Mouse (Mus musculus) thymus, postnatal 0 days (tissue): Measurements from ENCODE around the gene Tmem222. TPM values are rescaled to one million over a fixed set of nuclear protein-coding genes. Genes with fewer than 3 reads are reported as not detected.

Source experiments
- DNase-seq: peaks from one replicate; pipeline ENCODE4 v3.0.0-alpha.2; 2015; ENCODE audit warnings: low spot score
- polyA plus RNA-seq: library from polyadenylated mRNA; unstranded; fragments of >200 nt; fragmentation: Nextera tagmentation; extraction: Ambion mirVana; gene quantifications from 2 replicates; pipeline ENCODE4 v1.2.1, GENCODE M21; 2015

Tmem222 gene
- polyA plus RNA-seq, 1 experiment from 2014 or later: 94.0 TPM

GRCm38 (mm10) chr4:133253412-133253811, 24.2 kb downstream of the Tmem222 start:
- DNase-seq: no peak

- DNase-seq: no peak
Measured at GRCm38 (mm10) chr4:133252089-133252488, 25.5 kb downstream of the Tmem222 start.

GRCm38 (mm10) chr4:133251214-133251613, 26.4 kb downstream of the Tmem222 start:
- DNase-seq: no peak

GRCm38 (mm10) chr4:133250609-133251008, 27.0 kb downstream of the Tmem222 start:
- DNase-seq: peak; percentile 80

- no peak for DNase-seq
Measured at GRCm38 (mm10) chr4:133247806-133248449, 29.7 kb downstream of the Tmem222 start.

GRCm38 (mm10) chr4:133247072-133247471, 30.5 kb downstream of the Tmem222 start:
- no peak for DNase-seq

GRCm38 (mm10) chr4:133244289-133244688, 33.3 kb downstream of the Tmem222 start:
- DNase-seq: no peak

GRCm38 (mm10) chr4:133243538-133243937, 34.1 kb downstream of the Tmem222 start:
- DNase-seq: no peak

- no peak for DNase-seq
Measured at GRCm38 (mm10) chr4:133242710-133243109, 34.9 kb downstream of the Tmem222 start.

GRCm38 (mm10) chr4:133241910-133242309, 35.7 kb downstream of the Tmem222 start:
- DNase-seq: no peak

GRCm38 (mm10) chr4:133240934-133241908, 36.4 kb downstream of the Tmem222 start:
- DNase-seq: peak; percentile 91

GRCm38 (mm10) chr4:133240490-133240921, 37.1 kb downstream of the Tmem222 start, which contains the start of gene Map3k6:
Map3k6 (plus strand) TSS chr4:133240818.
- DNase-seq: no peak

GRCm38 (mm10) chr4:133237911-133238310, 39.7 kb downstream of the Tmem222 start:
- DNase-seq: peak; percentile 81

GRCm38 (mm10) chr4:133235415-133235814, 42.2 kb downstream of the Tmem222 start:
- no peak for DNase-seq

- DNase-seq: no peak
Measured at GRCm38 (mm10) chr4:133234771-133235170, 42.8 kb downstream of the Tmem222 start.

- peak; percentile 54 for DNase-seq
Measured at GRCm38 (mm10) chr4:133233285-133233976, 44.2 kb downstream of the Tmem222 start.

- DNase-seq: no peak
Measured at GRCm38 (mm10) chr4:133229582-133229981, 48.0 kb downstream of the Tmem222 start.

GRCm38 (mm10) chr4:133227636-133228035, 50.0 kb downstream of the Tmem222 start:
- no peak for DNase-seq

GRCm38 (mm10) chr4:133226073-133226472, 51.5 kb downstream of the Tmem222 start:
- DNase-seq: no peak

GRCm38 (mm10) chr4:133223875-133224274, 53.7 kb downstream of the Tmem222 start:
- no peak for DNase-seq

- DNase-seq: no peak
Measured at GRCm38 (mm10) chr4:133221701-133222100, 55.9 kb downstream of the Tmem222 start.

GRCm38 (mm10) chr4:133220656-133221055, 56.9 kb downstream of the Tmem222 start:
- no peak for DNase-seq
